Comparison of ENCODE assay signal across 8 mouse cellular contexts in genomic region chr3:93555878-93556254, GRCm38 (mm10). TPM values are rescaled to one million over a fixed set of nuclear protein-coding genes. Genes with fewer than 3 reads are reported as not detected.
DNase-seq lines count a peak whose midpoint lies in the region; ATAC-seq lines count a peak whose summit lies in the region.

No protein-coding gene starts in this region.

- DNase-seq in 3T3-L1 (ENCODE audit: low read depth, low spot score), result peak; percentile 98
- DNase-seq in Muller cell, postnatal 12 days (ENCODE audit: inconsistent ontology term), result peak; percentile 98
- peak; percentile 48 to 81 for DNase-seq in kidney, postnatal 25 days
- peak; percentile 47 for DNase-seq in testis, postnatal 14 days (ENCODE audit: low spot score)
- DNase-seq in left cerebral cortex, adult 18-20 months (ENCODE audit: low spot score in 2 of 2), result no peak

- peak overlapping the region; percentile 73 for H3K9ac ChIP-seq in embryonic facial prominence, embryonic 15.5 days
- peak overlapping the region; percentile 75 for H3K9ac ChIP-seq in heart, embryonic 16.5 days (ENCODE audit: low read length)

- ATAC-seq in embryonic facial prominence, embryonic 15.5 days (ENCODE audit: insufficient number of reproducible peaks, low FRiP score, low TSS enrichment, low read depth), result peak; percentile 50; the same call in 1 of the 2 replicates
- peak; percentile 47 for ATAC-seq in heart, embryonic 16.5 days (replicated peaks; ENCODE audit: extremely low read depth, insufficient read depth, low FRiP score)
- peak; percentile 60 for ATAC-seq in megakaryocyte, adult 5-6 weeks (ENCODE audit: poor library complexity, severe bottlenecking)

- H3K36me3 ChIP-seq in embryonic facial prominence, embryonic 15.5 days, result peaks cover 7% of the 10 kb centered on the region
- H3K36me3 ChIP-seq in heart, embryonic 16.5 days (ENCODE audit: control insufficient read depth, insufficient read depth), result peaks cover 1% of the 10 kb centered on the region; the same call in 1 of the 2 replicates

- H3K27me3 ChIP-seq in embryonic facial prominence, embryonic 15.5 days, result no peaks in the 10 kb centered on the region
- H3K27me3 ChIP-seq in heart, embryonic 16.5 days (ENCODE audit: control insufficient read depth, insufficient read depth, low read length), result no peaks in the 10 kb centered on the region

- peak overlapping the region; percentile 73 for H3K4me2 ChIP-seq in embryonic facial prominence, embryonic 15.5 days (replicated peaks)
- peak overlapping the region; percentile 83 for H3K4me2 ChIP-seq in heart, embryonic 16.5 days (ENCODE audit: low read depth, low read length)

- peaks cover 64% of the 10 kb centered on the region for H3K4me1 ChIP-seq in embryonic facial prominence, embryonic 15.5 days
- peaks cover 10% of the 10 kb centered on the region; the same call in 1 of the 2 replicates for H3K4me1 ChIP-seq in heart, embryonic 16.5 days (ENCODE audit: control insufficient read depth, insufficient read depth, low read length)

- 9% methylated on average over 2 of the region's 2 CpGs for WGBS in embryonic facial prominence, embryonic 15.5 days
- WGBS in heart, embryonic 16.5 days, result 9% methylated on average over 2 of the region's 2 CpGs

- H3K9me3 ChIP-seq in embryonic facial prominence, embryonic 15.5 days (replicated peaks), result no peaks in the 10 kb centered on the region
- no peaks in the 10 kb centered on the region for H3K9me3 ChIP-seq in heart, embryonic 16.5 days (replicated peaks; ENCODE audit: control insufficient read depth, low read length)

- peak overlapping the region; percentile 98 for H3K27ac ChIP-seq in embryonic facial prominence, embryonic 15.5 days (replicated peaks)
- H3K27ac ChIP-seq in heart, embryonic 16.5 days (ENCODE audit: low read length), result peak overlapping the region; percentile 83

- peak overlapping the region; percentile 74 for H3K4me3 ChIP-seq in embryonic facial prominence, embryonic 15.5 days (replicated peaks)
- H3K4me3 ChIP-seq in heart, embryonic 16.5 days (ENCODE audit: low read length), result peak overlapping the region; percentile 68

RNA-seq across cellular contexts. Expression of gene S100a10, which starts 1.0 kb away (rescaled TPM):
- 700 and 709 TPM in 2 replicates for polyA plus RNA-seq in embryonic facial prominence, embryonic 15.5 days (2015; fragmentation: Nextera tagmentation; extraction: Ambion mirVana)
- 222 and 243 TPM in 2 replicates for polyA plus RNA-seq in heart, embryonic 16.5 days (2015; fragmentation: Nextera tagmentation; extraction: Ambion mirVana)
- total RNA-seq in megakaryocyte, adult 5-6 weeks (2015), result 967 and 993 TPM in 2 replicates
- total RNA-seq in megakaryocyte, adult 5-6 weeks (2017), result 1,318 and 1,661 TPM in 2 replicates
- total RNA-seq in left cerebral cortex, adult 18-20 months (2021), result 10 to 100 TPM; 47.3 to 49.9 TPM

RNA-seq across cellular contexts. Expression of gene S100a11, which starts 35.6 kb away (rescaled TPM):
- polyA plus RNA-seq in embryonic facial prominence, embryonic 15.5 days (2015; fragmentation: Nextera tagmentation; extraction: Ambion mirVana), result 1,723 and 1,932 TPM in 2 replicates
- 709 and 778 TPM in 2 replicates for polyA plus RNA-seq in heart, embryonic 16.5 days (2015; fragmentation: Nextera tagmentation; extraction: Ambion mirVana)
- total RNA-seq in megakaryocyte, adult 5-6 weeks (2015), result 3,100 and 3,549 TPM in 2 replicates
- 217 and 333 TPM in 2 replicates for total RNA-seq in megakaryocyte, adult 5-6 weeks (2017)
- 10 to 100 TPM in 1 of 2 experiments, 1 to 10 TPM in 1; 7.2 to 14.6 TPM for total RNA-seq in left cerebral cortex, adult 18-20 months (2021)

Comparison
In these comparisons a context has a peak if more than half of its experiments do, and no peak if none do; other contexts are left out.
1. DNase-seq: peak in 3T3-L1 (single experiment), Muller cell, postnatal 12 days (single experiment), kidney, postnatal 25 days (2 of 2) and testis, postnatal 14 days (single experiment); none in left cerebral cortex, adult 18-20 months (0 of 2).
2. RNA of gene S100a10, which starts 1.0 kb away (total RNA-seq): 967 to 1,661 TPM in megakaryocyte, adult 5-6 weeks; 47.3 to 49.9 TPM in left cerebral cortex, adult 18-20 months; every median in the first group is over 10 times any median in the second.
3. RNA of gene S100a11, which starts 35.6 kb away (total RNA-seq): 217 to 3,549 TPM in megakaryocyte, adult 5-6 weeks; 7.2 to 14.6 TPM in left cerebral cortex, adult 18-20 months; every median in the first group is over 10 times any median in the second.
4. Peak in every context shown above with its lines, with median percentiles within 50 percentile points of each other: ATAC-seq.